Mouse (Mus musculus): ENCODE data around the gene Apol11b.
"Not testable (repeated sequence)": the region's sequence is repeated elsewhere in the genome, so short reads cannot be mapped to it uniquely, and the experiment has no call there.

Gene Apol11b

GRCm38 (mm10) chr15:77643176-77643575 is at the start of gene Apol11b:
Gene Apol11b (minus strand): TSS chr15:77643286.
- DNase-seq = not testable (repeated sequence)

GRCm38 (mm10) chr15:77691532-77692311 is 48.6 kb upstream of the Apol11b start:
- DNase-seq = not testable (repeated sequence)

- DNase-seq = peak; percentile 1
Measured at GRCm38 (mm10) chr15:77683944-77684343, 40.9 kb upstream of the Apol11b start.

GRCm38 (mm10) chr15:77674081-77674480 is 31.0 kb upstream of the Apol11b start:
- not testable (repeated sequence) for DNase-seq

- not testable (repeated sequence) for DNase-seq
Measured at GRCm38 (mm10) chr15:77661841-77662240, 18.8 kb upstream of the Apol11b start.

GRCm38 (mm10) chr15:77659773-77660172 is 16.7 kb upstream of the Apol11b start:
- not testable (repeated sequence) for DNase-seq

GRCm38 (mm10) chr15:77651143-77651542 is 8.1 kb upstream of the Apol11b start:
- DNase-seq = not testable (repeated sequence)

- DNase-seq = not testable (repeated sequence)
Measured at GRCm38 (mm10) chr15:77629822-77630221, 13.3 kb downstream of the Apol11b start.

- DNase-seq = not testable (repeated sequence)
Measured at GRCm38 (mm10) chr15:77628647-77629046, 14.4 kb downstream of the Apol11b start.

GRCm38 (mm10) chr15:77626471-77626870 is 16.6 kb downstream of the Apol11b start:
- not testable (repeated sequence) for DNase-seq

GRCm38 (mm10) chr15:77624710-77625109 is 18.4 kb downstream of the Apol11b start:
- no peak for DNase-seq

GRCm38 (mm10) chr15:77606069-77606468 is 37.0 kb downstream of the Apol11b start:
- DNase-seq = no peak

- DNase-seq = no peak
Measured at GRCm38 (mm10) chr15:77598958-77599357, 44.1 kb downstream of the Apol11b start, which contains the start of gene Gm36245. Gene Gm36245 (plus strand): TSS chr15:77599258.

- no peak for DNase-seq
Measured at GRCm38 (mm10) chr15:77598429-77598828, 44.7 kb downstream of the Apol11b start.

- no peak for DNase-seq
Measured at GRCm38 (mm10) chr15:77595961-77596360, 47.1 kb downstream of the Apol11b start, which contains the start of gene Apol10b. Gene Apol10b (minus strand): TSS chr15:77596125.

- DNase-seq = no peak
Measured at GRCm38 (mm10) chr15:77593557-77593956, 49.5 kb downstream of the Apol11b start.

GRCm38 (mm10) chr15:77590881-77591280 is 52.2 kb downstream of the Apol11b start:
- no peak for DNase-seq

GRCm38 (mm10) chr15:77588981-77589380 is 54.1 kb downstream of the Apol11b start:
- DNase-seq = no peak

- no peak for DNase-seq
Measured at GRCm38 (mm10) chr15:77587026-77587425, 56.1 kb downstream of the Apol11b start.

Measured in cerebellum, adult 9-11 months (tissue).